ENCODE assay signal across 38 mouse cellular contexts in genomic region chr11:4207655-4208054, GRCm38 (mm10). TPM values are rescaled to one million over a fixed set of nuclear protein-coding genes. Genes with fewer than 3 reads are reported as not detected.
"Had no signal": no experiment of that assay in that cellular context is flagged by ENCODE, and none has a peak within 500 bp of the region (broad histone marks: within the 10 kb centered on the region; RNA-seq: fewer than 3 reads in every experiment).

No protein-coding gene starts in this region.

- DNase-seq: left cerebral cortex, postnatal 4 days; liver; liver, embryonic 13.5 days; liver, postnatal 0 days; lung, adult 18-20 months; lung, adult 2 months; lung, embryonic 14.5 days; lung, postnatal 10 days; lung, postnatal 14 days; lung, postnatal 36 days; lung, postnatal 4 days; midbrain, embryonic 14.5 days had no signal

- H3K9ac ChIP-seq: limb, embryonic 12.5 days; limb, embryonic 13.5 days; limb, embryonic 15.5 days; liver, embryonic 12.5 days; liver, embryonic 13.5 days; liver, embryonic 14.5 days; liver, embryonic 15.5 days; liver, postnatal 0 days; lung, embryonic 14.5 days; lung, embryonic 15.5 days; midbrain, embryonic 12.5 days; midbrain, embryonic 13.5 days; midbrain, embryonic 15.5 days; neural tube, embryonic 12.5 days had no signal

- H3K4me1 ChIP-seq: limb, embryonic 10.5 days; limb, embryonic 12.5 days; midbrain, embryonic 12.5 days; midbrain, embryonic 13.5 days; midbrain, embryonic 15.5 days; neural tube, embryonic 12.5 days had no signal

- H3K4me3 ChIP-seq: limb, embryonic 10.5 days; limb, embryonic 12.5 days; limb, embryonic 13.5 days; limb, embryonic 15.5 days; liver, embryonic 12.5 days; liver, embryonic 13.5 days; liver, embryonic 15.5 days; lung, embryonic 15.5 days; megakaryocyte, embryonic 14.5 days; midbrain, embryonic 10.5 days; midbrain, embryonic 12.5 days; midbrain, embryonic 13.5 days; midbrain, embryonic 15.5 days; myocyte; neural tube, embryonic 12.5 days had no signal

- H3K27me3 ChIP-seq: limb, embryonic 12.5 days; limb, embryonic 13.5 days; limb, embryonic 15.5 days; liver, embryonic 12.5 days; liver, embryonic 13.5 days; liver, embryonic 15.5 days; lung, embryonic 15.5 days; midbrain, embryonic 12.5 days; midbrain, embryonic 13.5 days; midbrain, embryonic 15.5 days; neural tube, embryonic 12.5 days had no signal

- H3K9me3 ChIP-seq: limb, embryonic 10.5 days; limb, embryonic 12.5 days; limb, embryonic 13.5 days; limb, embryonic 15.5 days; liver, embryonic 12.5 days; liver, embryonic 13.5 days; liver, embryonic 15.5 days; lung, embryonic 15.5 days; megakaryocyte, embryonic 14.5 days; midbrain, embryonic 10.5 days; midbrain, embryonic 12.5 days; midbrain, embryonic 13.5 days; midbrain, embryonic 15.5 days; neural tube, embryonic 12.5 days had no signal

- ATAC-seq: liver, embryonic 12.5 days; liver, postnatal 0 days; lung, postnatal 0 days; midbrain, embryonic 13.5 days; midbrain, embryonic 15.5 days; midbrain, embryonic 16.5 days had no signal

- H3K4me2 ChIP-seq: limb, embryonic 12.5 days; limb, embryonic 13.5 days; limb, embryonic 15.5 days; liver, embryonic 11.5 days; liver, embryonic 12.5 days; liver, embryonic 13.5 days; liver, embryonic 15.5 days; lung, embryonic 14.5 days; lung, embryonic 15.5 days; midbrain, embryonic 11.5 days; midbrain, embryonic 12.5 days; midbrain, embryonic 13.5 days; midbrain, embryonic 15.5 days; neural tube, embryonic 12.5 days had no signal

- H3K27ac ChIP-seq: limb, embryonic 10.5 days; limb, embryonic 12.5 days; limb, embryonic 13.5 days; limb, embryonic 15.5 days; liver, embryonic 12.5 days; liver, embryonic 13.5 days; liver, embryonic 14.5 days; liver, embryonic 15.5 days; lung, embryonic 15.5 days; macrophage; midbrain, embryonic 10.5 days; midbrain, embryonic 12.5 days; midbrain, embryonic 13.5 days; midbrain, embryonic 15.5 days; neural tube, embryonic 12.5 days had no signal

RNA-seq across cellular contexts. Expression of gene Osm, which starts 28.6 kb away (rescaled TPM):
- total RNA-seq: left cerebral cortex, postnatal 10 days; left cerebral cortex, postnatal 14 days; left cerebral cortex, postnatal 36 days; liver, adult 2 months had no signal
- polyA plus RNA-seq: limb, embryonic 10.5 days; limb, embryonic 11.5 days; limb, embryonic 12.5 days; liver, adult 2 months; lung, embryonic 14.5 days; midbrain, embryonic 11.5 days; midbrain, embryonic 12.5 days; midbrain, embryonic 13.5 days; myocyte; neural tube, embryonic 11.5 days; neural tube, embryonic 12.5 days had no signal
